Mouse (Mus musculus): ENCODE results near the gene Csnk2a1.

The Csnk2a1 gene

GRCm38 (mm10) chr2:152226248-152227050 is at the start of gene Csnk2a1:
Gene Csnk2a1 (plus strand): TSS chr2:152226839.
- DNase-seq (ENCODE audit: low read depth, low spot score), result peak; percentile 96

- DNase-seq (ENCODE audit: low read depth, low spot score), result no peak
Measured at GRCm38 (mm10) chr2:152177162-152177805, 49.4 kb upstream of the Csnk2a1 start.

GRCm38 (mm10) chr2:152177806-152178170 is 48.9 kb upstream of the Csnk2a1 start:
- no peak for DNase-seq (ENCODE audit: low read depth, low spot score)

DNA sequence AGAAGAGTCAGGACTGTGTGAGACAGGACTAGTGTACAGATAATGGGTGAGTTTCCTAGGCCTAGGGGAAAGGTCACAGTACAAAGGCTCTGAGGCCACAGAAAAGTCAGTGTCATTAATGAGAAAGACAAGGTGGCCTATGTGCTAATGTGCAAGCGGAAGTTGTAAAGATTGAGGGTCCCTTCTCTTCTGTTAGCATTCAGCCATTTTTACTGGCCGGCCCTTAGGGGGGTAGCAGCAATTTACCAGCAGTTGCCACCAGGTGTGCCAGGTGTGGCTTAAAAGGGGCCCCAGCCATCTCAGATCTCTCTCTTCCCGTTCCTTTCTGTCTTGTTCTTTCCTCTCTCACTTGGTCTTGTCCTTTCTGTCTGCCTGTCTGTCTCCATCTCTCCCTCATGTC is 48.3 kb upstream of the Csnk2a1 start:
- no peak for DNase-seq (ENCODE audit: low read depth, low spot score)

DNA sequence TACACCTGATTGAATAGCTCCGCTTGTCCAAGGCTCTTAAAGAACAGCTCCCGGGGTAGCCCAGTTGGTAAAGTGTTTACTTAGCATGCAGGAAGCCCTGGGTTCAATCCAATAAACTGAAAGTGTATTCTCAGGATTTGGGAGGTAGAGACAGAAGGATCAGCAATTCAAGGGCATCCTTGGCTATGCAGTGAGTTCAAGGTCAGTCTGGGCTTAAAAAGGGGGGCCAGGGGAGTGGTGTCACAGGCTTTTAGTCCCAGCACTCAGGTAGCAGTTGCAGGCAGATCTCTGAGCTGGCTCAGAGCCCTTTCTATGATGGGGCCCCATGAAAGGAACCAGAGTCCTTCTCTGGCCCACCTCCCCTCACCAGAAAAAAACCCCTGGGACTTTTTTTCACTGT is 47.3 kb upstream of the Csnk2a1 start:
- no peak for DNase-seq (ENCODE audit: low read depth, low spot score)

- DNase-seq (ENCODE audit: low read depth, low spot score), result no peak
Measured at GRCm38 (mm10) chr2:152180323-152180722, 46.3 kb upstream of the Csnk2a1 start.

DNA sequence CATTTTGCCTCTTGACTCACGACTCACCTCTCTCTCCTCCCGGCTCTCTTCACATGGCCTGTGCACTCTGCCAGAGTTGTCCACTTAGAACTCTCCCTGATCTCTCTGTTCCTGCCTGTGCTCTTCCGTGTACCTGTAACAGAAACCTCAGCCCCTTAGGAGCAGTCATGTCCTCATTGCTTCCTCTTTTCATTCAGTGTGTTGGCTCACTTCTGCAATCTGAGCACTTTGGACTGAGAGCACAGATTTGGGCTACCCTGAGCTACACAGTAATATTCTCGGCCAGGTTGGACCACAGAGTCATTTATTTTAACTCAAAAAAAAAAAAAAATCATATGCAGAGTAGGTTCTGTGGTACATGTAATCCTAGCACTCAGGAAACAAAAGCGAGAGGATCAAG is 39.5 kb upstream of the Csnk2a1 start:
- DNase-seq (ENCODE audit: low read depth, low spot score), result peak; percentile 41

DNA sequence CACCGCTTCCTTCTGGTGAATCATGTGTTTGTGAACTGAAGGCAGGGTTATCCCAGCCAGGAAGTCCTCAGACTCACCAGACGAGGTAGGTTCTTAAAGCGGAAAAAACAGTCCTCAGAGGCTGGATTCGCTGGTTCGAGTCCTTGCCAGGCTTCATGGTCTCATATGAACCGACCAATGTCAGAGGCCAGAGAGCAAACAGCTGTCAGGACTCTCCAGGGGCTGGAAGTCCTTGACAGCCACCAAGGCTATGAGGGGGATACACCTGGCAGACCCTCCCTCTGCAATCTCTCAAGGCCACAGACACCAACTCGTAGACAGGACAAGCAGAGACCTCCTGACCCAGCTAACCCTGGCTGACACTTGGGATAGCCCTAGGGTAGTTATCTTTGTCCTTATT is 37.4 kb upstream of the Csnk2a1 start:
- DNase-seq (ENCODE audit: low read depth, low spot score), result no peak

DNA sequence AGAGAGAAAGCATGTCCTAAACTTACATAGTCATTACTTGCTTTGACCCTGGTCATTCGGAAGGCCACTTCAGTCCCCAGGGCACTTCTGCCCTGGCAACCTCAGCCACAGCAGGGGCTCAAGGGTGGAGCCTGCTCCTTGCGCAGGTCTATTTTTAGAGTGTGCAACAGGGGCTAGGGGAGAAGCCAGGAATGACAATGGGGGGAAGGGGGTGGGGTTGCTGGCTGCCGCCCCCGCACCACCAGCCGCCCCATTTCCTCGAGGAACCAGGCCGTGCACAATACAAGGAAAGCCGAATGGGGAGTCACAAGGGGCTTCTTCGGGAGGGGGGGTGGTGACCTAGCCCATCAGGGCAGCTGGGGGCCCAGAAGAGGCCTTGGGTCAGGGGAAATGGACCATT is 37.0 kb upstream of the Csnk2a1 start:
- DNase-seq (ENCODE audit: low read depth, low spot score), result no peak

DNA sequence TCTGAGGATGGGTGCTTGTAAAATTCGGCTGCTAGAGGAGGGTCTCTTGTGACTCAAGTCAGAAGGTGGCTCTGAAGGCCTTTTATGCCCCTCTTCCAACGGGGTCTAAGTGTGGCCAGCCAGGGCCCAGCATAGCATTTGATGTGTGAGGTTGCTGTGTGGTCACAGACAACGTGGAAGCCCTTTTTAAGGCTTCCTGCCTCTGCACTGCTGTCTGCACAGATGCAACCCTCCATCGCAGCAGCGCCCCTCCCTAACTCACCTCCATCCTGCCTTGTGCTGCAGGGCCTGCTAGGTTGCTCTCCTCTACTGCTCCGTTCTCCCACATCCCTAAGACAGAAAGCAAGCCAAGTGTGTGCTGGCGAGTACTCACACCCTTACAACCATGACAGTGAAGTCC is 36.5 kb upstream of the Csnk2a1 start:
- no peak for DNase-seq (ENCODE audit: low read depth, low spot score)

DNA sequence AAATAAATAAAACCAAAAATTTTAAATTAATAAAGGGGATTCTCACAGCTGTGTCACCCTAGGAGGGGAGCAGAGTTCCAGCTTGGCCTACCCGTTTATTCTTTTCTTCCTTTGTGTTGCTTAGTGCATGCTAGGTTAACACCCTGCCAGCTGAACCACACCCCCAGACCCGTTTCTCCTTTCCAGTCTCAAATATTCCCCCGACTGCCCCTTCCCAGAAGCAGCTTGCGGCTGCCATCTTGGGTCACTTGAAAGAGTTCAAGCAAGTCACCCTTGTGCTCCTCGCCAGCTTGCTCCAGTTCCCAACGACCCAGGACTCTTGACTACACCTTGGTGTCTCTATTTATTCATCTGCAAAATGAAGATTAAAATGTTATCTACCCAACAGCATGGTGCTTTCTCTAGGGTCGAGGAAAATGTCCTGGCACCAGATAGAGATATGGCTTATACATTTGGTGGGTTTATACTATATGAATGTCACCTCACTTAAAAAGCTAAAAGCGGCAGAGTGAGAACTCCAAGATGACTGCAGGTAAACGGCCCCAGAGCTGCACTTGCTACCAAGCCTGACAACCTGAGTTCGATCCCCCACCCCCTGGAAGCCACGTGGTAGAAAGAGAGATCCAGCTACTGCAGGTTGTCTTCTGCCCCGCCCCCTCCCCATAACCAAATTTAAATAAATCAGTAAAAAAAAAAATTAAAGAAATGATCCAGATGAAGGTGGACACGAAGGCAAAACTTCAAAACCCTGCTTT is 33.9 kb upstream of the Csnk2a1 start:
- no peak for DNase-seq (ENCODE audit: low read depth, low spot score)

DNA sequence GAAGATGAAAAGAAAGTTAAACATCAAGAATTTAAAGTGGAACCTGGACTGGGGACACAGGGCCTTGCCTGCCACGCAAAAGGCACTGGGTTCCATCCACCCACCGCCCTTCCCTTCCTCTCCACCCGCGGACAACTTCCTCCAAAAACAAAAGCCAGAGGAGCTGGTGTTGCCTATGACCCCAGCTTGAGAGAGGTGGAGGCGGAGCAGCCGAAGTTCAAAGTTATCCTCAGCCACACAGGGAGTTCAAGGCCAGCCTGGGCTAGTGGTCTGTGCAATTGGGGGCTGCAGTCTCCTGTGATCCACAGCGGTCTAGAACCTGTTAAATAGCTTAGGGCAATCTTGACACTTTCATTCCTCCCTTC is 33.3 kb upstream of the Csnk2a1 start:
- DNase-seq (ENCODE audit: low read depth, low spot score), result no peak

- no peak for DNase-seq (ENCODE audit: low read depth, low spot score)
Measured at GRCm38 (mm10) chr2:152194586-152194985, 32.1 kb upstream of the Csnk2a1 start.

DNA sequence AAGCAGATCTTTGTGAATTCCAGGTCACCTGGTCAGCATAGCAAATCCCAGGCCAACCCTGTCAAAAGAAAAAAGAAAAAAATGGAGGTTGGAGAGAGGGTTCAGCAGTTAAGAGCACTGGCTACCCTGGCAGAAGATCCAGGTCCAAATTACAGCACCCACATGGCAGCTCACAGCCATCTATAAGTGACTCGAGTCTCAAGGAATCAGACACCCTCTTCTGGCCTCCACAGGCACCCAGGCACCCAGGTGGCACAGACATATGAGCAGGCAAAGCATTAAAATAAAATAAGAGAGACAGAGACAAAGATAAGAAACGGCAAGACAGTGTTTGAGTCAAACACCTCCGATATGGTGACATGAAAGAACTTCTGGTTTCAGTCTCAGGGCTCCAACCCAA is 29.7 kb upstream of the Csnk2a1 start:
- no peak for DNase-seq (ENCODE audit: low read depth, low spot score)

GRCm38 (mm10) chr2:152197301-152197712 is 29.3 kb upstream of the Csnk2a1 start:
- DNase-seq (ENCODE audit: low read depth, low spot score), result peak; percentile 74

DNA sequence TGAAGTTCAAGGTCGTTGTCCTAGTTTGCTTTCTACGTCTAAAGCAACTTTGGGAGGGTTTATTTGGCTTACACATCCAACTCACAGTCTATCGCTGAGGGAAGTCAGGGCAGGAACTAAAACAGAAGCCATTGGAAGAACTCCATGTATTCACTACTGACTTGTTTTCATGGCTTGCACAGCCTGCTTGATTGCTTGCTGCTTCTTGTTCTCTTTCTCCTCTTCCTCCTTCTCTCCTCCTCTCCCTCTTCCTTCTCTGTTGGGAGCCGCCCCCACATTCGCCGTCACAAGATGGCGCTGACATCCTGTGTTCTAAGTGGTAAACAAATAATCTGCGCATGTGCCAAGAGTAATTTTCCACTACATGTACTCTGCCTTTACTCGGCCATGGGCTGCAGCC is 20.5 kb upstream of the Csnk2a1 start:
- DNase-seq (ENCODE audit: low read depth, low spot score), result peak; percentile 36

- no peak for DNase-seq (ENCODE audit: low read depth, low spot score)
Measured at GRCm38 (mm10) chr2:152211871-152212270, 14.8 kb upstream of the Csnk2a1 start.

DNA sequence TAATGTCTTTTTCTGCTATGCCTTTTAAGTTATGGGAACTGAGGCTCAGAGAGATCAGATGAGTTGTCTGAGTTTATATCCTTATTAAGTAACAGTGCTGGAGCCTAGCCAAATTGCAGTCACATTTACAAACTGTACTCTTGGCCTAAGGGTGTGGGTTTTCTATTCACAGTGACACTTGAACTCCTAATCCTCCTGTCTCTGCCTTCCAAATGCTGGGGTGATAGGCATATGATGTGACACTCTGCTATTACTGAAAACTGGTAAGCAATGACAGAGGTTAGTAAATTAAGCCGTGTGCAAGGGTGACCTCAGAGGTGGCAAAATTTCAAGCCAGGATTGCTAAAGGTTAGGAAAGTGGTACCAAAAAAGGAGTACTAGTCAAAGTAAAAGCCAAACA is 9.7 kb upstream of the Csnk2a1 start:
- no peak for DNase-seq (ENCODE audit: low read depth, low spot score)

DNA sequence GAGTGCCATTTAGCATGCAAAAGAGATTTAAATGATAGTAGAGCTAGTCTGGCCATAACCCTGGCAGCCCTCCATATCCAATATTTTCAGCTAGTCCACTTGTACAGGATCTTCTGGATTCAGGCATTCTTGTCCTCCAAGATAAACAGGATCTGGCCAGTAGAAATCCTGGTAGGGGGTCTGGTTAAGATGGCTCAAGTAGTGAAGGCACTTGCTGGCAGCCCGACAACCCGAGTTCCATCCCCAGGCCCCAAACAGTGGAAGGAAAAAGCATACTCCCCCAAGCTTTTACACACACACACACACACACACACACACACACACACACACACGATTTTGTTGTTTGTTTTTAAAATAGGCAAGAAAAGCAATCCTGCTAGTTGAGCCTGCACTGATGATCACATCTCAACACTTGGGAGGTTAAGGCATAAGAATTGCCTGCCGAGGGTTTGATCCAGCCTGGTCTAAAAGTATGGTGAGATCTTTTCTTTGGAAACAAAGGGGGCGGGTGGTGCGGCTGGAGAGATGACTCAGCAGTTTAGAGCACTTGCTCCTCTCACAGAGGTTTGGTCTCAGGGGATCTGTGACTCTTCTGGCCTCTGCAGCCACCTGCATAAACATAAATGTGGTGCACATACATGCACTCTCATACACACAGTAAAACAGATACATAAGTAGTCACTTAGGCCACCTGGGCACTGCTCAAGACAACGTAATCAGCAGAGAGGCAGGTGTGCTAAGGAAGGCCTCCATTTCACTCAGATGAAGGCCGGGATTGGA is 2.9 kb upstream of the Csnk2a1 start:
- DNase-seq (ENCODE audit: low read depth, low spot score), result peak; percentile 76

- DNase-seq (ENCODE audit: low read depth, low spot score), result no peak
Measured at GRCm38 (mm10) chr2:152225536-152225935, 1.1 kb upstream of the Csnk2a1 start.

DNA sequence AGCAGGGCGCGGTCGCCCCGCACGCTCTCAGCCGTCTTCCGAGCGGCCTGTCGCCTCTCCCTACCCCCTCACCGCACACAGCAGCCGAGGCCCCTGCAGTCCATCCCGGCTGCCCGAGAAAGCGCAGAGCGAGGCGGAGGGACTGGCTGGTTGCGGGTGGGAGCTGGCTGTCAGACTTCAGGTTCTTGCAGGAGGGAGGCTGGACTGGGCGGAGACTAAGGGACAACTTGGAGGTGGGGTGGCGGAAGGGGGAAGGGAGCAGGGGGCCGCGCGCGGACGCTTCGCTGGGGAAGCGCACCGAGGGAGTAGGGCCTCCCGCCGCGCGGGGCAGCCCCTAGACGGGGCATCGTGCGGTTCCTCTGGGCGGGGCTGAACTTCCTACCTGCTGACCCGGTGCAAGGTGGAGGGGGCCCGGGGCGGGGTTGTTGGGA is 427 bp downstream of the Csnk2a1 start:
- DNase-seq (ENCODE audit: low read depth, low spot score), result peak; percentile 89

DNA sequence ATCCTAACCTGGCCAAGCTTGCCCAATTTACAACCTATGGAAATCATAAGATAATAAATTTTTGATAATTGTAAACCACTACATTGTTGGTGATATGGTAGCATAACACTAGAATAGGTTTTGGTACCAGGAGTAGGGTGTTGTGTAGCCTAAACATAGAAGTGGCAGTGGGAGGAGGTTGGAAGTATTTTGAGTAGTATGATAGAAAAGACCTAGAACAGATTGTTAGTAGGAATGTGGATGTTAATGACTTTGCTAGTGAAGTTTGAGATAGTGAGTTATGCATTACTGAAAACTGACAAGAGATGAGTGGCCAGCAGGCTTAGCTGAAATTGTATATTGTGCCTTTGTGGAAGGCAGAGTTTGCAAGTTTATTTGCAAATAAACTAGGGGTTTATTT is 3.4 kb downstream of the Csnk2a1 start:
- no peak for DNase-seq (ENCODE audit: low read depth, low spot score)

Data from A20 (cell line).